Mouse (Mus musculus): Measurements from ENCODE around the gene Foxi2. TPM values are rescaled to one million over a fixed set of nuclear protein-coding genes. Genes with fewer than 3 reads are reported as not detected.

Gene Foxi2
- polyA plus RNA-seq (2012; ENCODE audit: low replicate concordance) = not detected in 2 replicates

GRCm38 (mm10) chr7:135410237-135410965 lies at the start of gene Foxi2:
Foxi2 (plus strand) TSS chr7:135410308.

Other genes with a start within 250 kb of the Foxi2 start
- gene Nps, start 151.6 kb upstream of the Foxi2 start, polyA plus RNA-seq (2012; ENCODE audit: low replicate concordance) = not detected in 2 replicates
- not detected in 2 replicates for gene Clrn3, start 118.3 kb downstream of the Foxi2 start, polyA plus RNA-seq (2012; ENCODE audit: low replicate concordance)
- 1.1 and 1.6 TPM in 2 replicates for gene Ptpre, start 127.2 kb downstream of the Foxi2 start, polyA plus RNA-seq (2012; ENCODE audit: low replicate concordance)